Mouse (Mus musculus) layer of hippocampus, adult 11-12 months (tissue): Measurements from ENCODE around the gene Lrch4.

Source experiments
- DNase-seq: peaks from one replicate; pipeline ENCODE4 v3.0.0; 2022; ENCODE audit warnings: low spot score

The Lrch4 gene

GRCm38 (mm10) chr5:137690531-137690930 lies 61.6 kb downstream of the Lrch4 start:
- DNase-seq, result no peak
